Mouse (Mus musculus): ENCODE measurements at regions not wholly inside any gene's neighbourhood (a gene's known extent, or its start where the extent isn't known, plus 50 kb on each side); places are given as distances from the start of the nearest gene placed in this dataset.
A peak's percentile ranks its signal among the peaks of the same experiment; 100 is the strongest.

GRCm38 (mm10) chr16:25087741-25088648 lies 198.6 kb upstream of the Tprg start:
- no peak for DNase-seq (ENCODE audit: low read depth, low spot score)

GRCm38 (mm10) chr16:25088649-25089019 lies 198.0 kb upstream of the Tprg start:
- DNase-seq (ENCODE audit: low read depth, low spot score) = no peak

- no peak for DNase-seq (ENCODE audit: low read depth, low spot score)
These were observed 182.5 kb upstream of the Tprg start for GRCm38 (mm10) chr16:25104165-25104564.

- no peak for DNase-seq (ENCODE audit: low read depth, low spot score)
These were observed 182.0 kb upstream of the Tprg start for GRCm38 (mm10) chr16:25104603-25105002.

GRCm38 (mm10) chr16:25140164-25140563 lies 146.5 kb upstream of the Tprg start:
- DNase-seq (ENCODE audit: low read depth, low spot score) = no peak

- DNase-seq (ENCODE audit: low read depth, low spot score) = no peak
These were observed 139.1 kb upstream of the Tprg start for GRCm38 (mm10) chr16:25147486-25147885.

- no peak for DNase-seq (ENCODE audit: low read depth, low spot score)
These were observed 137.4 kb upstream of the Tprg start for GRCm38 (mm10) chr16:25149186-25149585.

- no peak for DNase-seq (ENCODE audit: low read depth, low spot score)
These were observed 109.7 kb upstream of the Tprg start for GRCm38 (mm10) chr16:25176870-25177269.

GRCm38 (mm10) chr16:25178055-25178454 lies 108.6 kb upstream of the Tprg start:
- DNase-seq (ENCODE audit: low read depth, low spot score) = no peak

- DNase-seq (ENCODE audit: low read depth, low spot score) = no peak
These were observed 104.7 kb upstream of the Tprg start for GRCm38 (mm10) chr16:25181939-25182338.

GRCm38 (mm10) chr16:25197079-25197478 lies 89.5 kb upstream of the Tprg start:
- DNase-seq (ENCODE audit: low read depth, low spot score) = no peak

GRCm38 (mm10) chr16:25198844-25199243 lies 87.8 kb upstream of the Tprg start:
- DNase-seq (ENCODE audit: low read depth, low spot score) = no peak

- no peak for DNase-seq (ENCODE audit: low read depth, low spot score)
These were observed 86.6 kb upstream of the Tprg start for GRCm38 (mm10) chr16:25199984-25200383.

GRCm38 (mm10) chr16:25201094-25201770 lies 85.4 kb upstream of the Tprg start:
- peak; percentile 50 for DNase-seq (ENCODE audit: low read depth, low spot score)

GRCm38 (mm10) chr16:25213250-25213649 lies 73.4 kb upstream of the Tprg start:
- DNase-seq (ENCODE audit: low read depth, low spot score) = no peak

GRCm38 (mm10) chr16:25220552-25220951 lies 66.1 kb upstream of the Tprg start:
- no peak for DNase-seq (ENCODE audit: low read depth, low spot score)

GRCm38 (mm10) chr16:25224801-25225200 lies 61.8 kb upstream of the Tprg start:
- no peak for DNase-seq (ENCODE audit: low read depth, low spot score)
